Mouse (Mus musculus): ENCODE results near the gene Tex26. TPM values are rescaled to one million over a fixed set of nuclear protein-coding genes. Genes with fewer than 3 reads are reported as not detected.

Gene Tex26
- 0.59 TPM in 1 of 2 replicates, not detected in the other for polyA plus RNA-seq (2015; fragmentation: Nextera tagmentation; extraction: Ambion mirVana)

DNA sequence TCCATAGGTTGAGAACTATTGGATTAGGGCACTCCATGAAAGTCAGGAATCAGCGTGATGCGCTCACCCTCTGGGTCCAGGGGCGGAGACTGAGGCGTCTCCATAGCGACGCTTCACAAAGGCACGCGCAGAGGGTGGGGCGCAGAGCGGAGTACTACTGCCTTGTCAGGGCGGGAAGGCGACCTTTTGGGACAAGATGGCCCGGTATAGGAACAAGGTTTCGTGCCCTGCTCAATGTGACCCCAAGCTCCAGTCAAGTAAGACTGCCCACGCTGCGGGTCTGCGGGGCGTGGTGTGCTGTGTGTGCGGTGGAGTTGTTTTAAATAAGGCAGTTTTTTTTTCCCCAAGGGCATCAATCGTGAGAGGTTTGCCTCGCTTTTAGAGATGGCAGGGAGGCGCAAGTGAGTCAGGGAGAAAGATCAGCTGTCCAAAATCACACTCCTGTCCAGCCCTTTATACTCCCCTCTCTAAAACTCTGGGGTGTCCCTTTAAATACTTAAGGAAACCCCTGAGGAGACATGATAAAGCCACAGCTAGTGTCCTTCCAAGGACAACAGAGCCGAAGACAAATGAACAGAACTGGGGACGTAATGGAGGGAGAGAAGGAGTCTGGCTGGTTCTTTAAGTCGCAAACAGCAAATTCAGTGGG lies at the start of gene Tex26:
TSS of gene Tex26 (plus strand) at position 130 of the 649 bp plus-strand sequence.
- H3K4me3 ChIP-seq (ENCODE audit: low read length) = peak within 1 kb of the TSS; percentile 54
- under 1% methylated on average over 25 of the region's 25 CpGs for WGBS
- no peaks in the 10 kb centered on the region for H3K9me3 ChIP-seq (ENCODE audit: low read length)
- H3K9ac ChIP-seq (replicated peaks; ENCODE audit: low read length) = peak within 1 kb of the TSS; percentile 58
- peak within 1 kb of the TSS; percentile 90 for H3K4me2 ChIP-seq (replicated peaks; ENCODE audit: low read depth, low read length)
- peaks cover 14% of the 10 kb centered on the region for H3K4me1 ChIP-seq (ENCODE audit: insufficient read depth, low read length)
- no peaks in the 10 kb centered on the region for H3K36me3 ChIP-seq (ENCODE audit: insufficient read depth, low read length)
- H3K27me3 ChIP-seq (ENCODE audit: insufficient read depth, low read length) = 0 out of 2 replicates have a peak, but pooled peaks cover 2% of the 10 kb centered on the region
- ATAC-seq (ENCODE audit: low FRiP score, low TSS enrichment) = peak; percentile 87
- H3K27ac ChIP-seq (ENCODE audit: low read length) = peak within 1 kb of the TSS; percentile 55

GRCm38 (mm10) chr5:149391574-149392375 lies 47.7 kb upstream of the Tex26 start:
- Histone ChIP-seq H3K4me2 (replicated peaks; ENCODE audit: low read depth, low read length) (no peak overlapping the region), H3K27me3 (ENCODE audit: insufficient read depth, low read length) (no peaks in the 10 kb centered on the region), H3K9me3 (ENCODE audit: low read length) (no peaks in the 10 kb centered on the region), H3K4me3 (ENCODE audit: low read length) (no peak overlapping the region), H3K9ac (replicated peaks; ENCODE audit: low read length) (no peak overlapping the region), H3K4me1 (ENCODE audit: insufficient read depth, low read length) (peaks cover 19% of the 10 kb centered on the region), H3K27ac (ENCODE audit: low read length) (peak overlapping the region; percentile 38; the same call in 1 of the 2 replicates), H3K36me3 (ENCODE audit: insufficient read depth, low read length) (no peaks in the 10 kb centered on the region)
- WGBS = 29% methylated on average over 18 of the region's 18 CpGs
- no peak; the same call in 1 of the 2 replicates for ATAC-seq (ENCODE audit: low FRiP score, low TSS enrichment)

DNA sequence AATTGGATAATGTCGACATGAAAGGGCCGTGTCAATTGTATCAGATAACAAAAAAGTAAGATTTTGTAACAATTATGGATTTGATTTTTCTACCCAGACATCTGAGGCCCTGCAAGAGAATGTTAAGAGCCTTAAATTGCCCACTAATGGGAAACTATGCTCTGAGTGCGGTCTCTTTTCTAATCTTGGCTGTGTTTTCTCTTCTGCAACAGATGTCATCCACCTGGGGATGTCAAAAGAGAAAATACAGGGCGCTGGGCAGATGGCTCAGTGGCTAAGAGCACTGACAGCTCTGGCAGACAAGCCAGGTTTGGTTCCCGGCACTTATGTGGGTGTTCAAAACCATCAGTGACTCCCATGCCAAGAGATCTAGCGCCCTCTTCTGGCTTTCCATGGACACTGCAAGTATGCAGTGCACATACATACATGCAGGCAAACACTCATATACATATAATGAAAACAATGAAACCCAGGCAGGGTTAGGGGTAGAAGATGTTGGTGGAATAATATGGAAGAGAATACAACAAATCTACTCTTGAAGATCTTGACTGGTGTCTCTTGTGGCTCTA lies 47.0 kb upstream of the Tex26 start:
- no peaks in the 10 kb centered on the region for H3K9me3 ChIP-seq (ENCODE audit: low read length)
- no peaks in the 10 kb centered on the region for H3K36me3 ChIP-seq (ENCODE audit: insufficient read depth, low read length)
- peaks cover 19% of the 10 kb centered on the region for H3K4me1 ChIP-seq (ENCODE audit: insufficient read depth, low read length)
- H3K4me3 ChIP-seq (ENCODE audit: low read length) = no peak overlapping the region
- H3K27me3 ChIP-seq (ENCODE audit: insufficient read depth, low read length) = no peaks in the 10 kb centered on the region
- 70% methylated on average over 6 of the region's 6 CpGs for WGBS
- H3K27ac ChIP-seq (ENCODE audit: low read length) = no peak overlapping the region
- H3K9ac ChIP-seq (replicated peaks; ENCODE audit: low read length) = no peak overlapping the region
- no peak for ATAC-seq (ENCODE audit: low FRiP score, low TSS enrichment)
- no peak overlapping the region for H3K4me2 ChIP-seq (replicated peaks; ENCODE audit: low read depth, low read length)

DNA sequence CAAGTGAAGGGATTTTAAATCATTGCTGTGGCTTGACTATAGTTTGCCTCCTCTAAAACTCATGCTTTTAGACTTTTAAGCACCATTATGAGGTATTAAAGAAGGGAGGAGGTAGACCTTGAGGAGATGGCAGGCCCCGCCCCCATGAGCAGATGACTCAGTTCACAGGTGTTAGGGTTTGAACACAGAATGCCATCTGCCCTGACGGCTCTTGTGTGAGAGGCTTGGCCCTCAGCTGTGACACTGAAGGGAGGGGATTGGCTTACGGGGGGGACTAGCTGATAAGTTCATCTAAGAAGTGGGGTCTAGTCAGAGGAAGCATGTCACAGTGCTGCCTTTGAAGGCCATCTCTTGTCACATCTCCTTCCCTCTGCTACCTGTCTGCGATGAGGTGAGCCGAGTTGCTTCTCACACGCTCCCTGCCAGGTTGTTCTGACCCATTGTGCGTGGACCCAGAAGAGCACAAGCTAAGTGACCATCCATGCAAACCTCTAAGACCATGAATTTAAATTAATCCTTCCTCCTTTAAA lies 37.9 kb upstream of the Tex26 start:
- no peak for ATAC-seq (ENCODE audit: low FRiP score, low TSS enrichment)
- 90% methylated on average over 7 of the region's 7 CpGs for WGBS
- H3K27ac ChIP-seq (ENCODE audit: low read length) = no peak overlapping the region

DNA sequence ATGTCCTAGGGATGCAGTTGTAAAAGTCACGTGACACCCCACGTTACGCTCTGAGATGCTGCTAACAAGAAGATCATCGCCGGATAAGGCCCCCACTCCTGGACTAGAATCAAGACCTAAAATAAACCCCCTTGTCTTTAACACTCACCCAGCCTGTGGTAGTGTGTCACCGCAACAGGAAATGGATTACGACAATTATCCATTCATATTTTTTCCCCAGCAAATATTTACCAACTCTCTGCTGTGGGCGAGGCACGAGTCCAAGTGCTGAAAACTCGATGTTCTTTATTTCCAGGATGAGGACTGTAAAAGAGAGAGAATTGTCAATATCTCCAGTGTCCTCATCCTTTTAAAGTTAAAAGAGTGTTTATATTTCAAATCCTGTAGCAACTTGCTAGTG lies 37.4 kb upstream of the Tex26 start:
- no peaks in the 10 kb centered on the region for H3K36me3 ChIP-seq (ENCODE audit: insufficient read depth, low read length)
- no peak overlapping the region for H3K4me3 ChIP-seq (ENCODE audit: low read length)
- no peak for ATAC-seq (ENCODE audit: low FRiP score, low TSS enrichment)
- no peak overlapping the region for H3K9ac ChIP-seq (replicated peaks; ENCODE audit: low read length)
- 85% methylated on average over 10 of the region's 10 CpGs for WGBS
- H3K4me1 ChIP-seq (ENCODE audit: insufficient read depth, low read length) = no peaks in the 10 kb centered on the region
- H3K4me2 ChIP-seq (replicated peaks; ENCODE audit: low read depth, low read length) = no peak overlapping the region
- no peaks in the 10 kb centered on the region for H3K27me3 ChIP-seq (ENCODE audit: insufficient read depth, low read length)
- peaks cover 3% of the 10 kb centered on the region; the same call in 1 of the 2 replicates for H3K9me3 ChIP-seq (ENCODE audit: low read length)
- H3K27ac ChIP-seq (ENCODE audit: low read length) = no peak overlapping the region

More for the DNA sequence above, 37.9 kb upstream of the Tex26 start:
- H3K9ac ChIP-seq (replicated peaks; ENCODE audit: low read length) = no peak overlapping the region
- no peak overlapping the region for H3K4me2 ChIP-seq (replicated peaks; ENCODE audit: low read depth, low read length)
- no peak overlapping the region for H3K4me3 ChIP-seq (ENCODE audit: low read length)
- no peaks in the 10 kb centered on the region for H3K36me3 ChIP-seq (ENCODE audit: insufficient read depth, low read length)
- H3K9me3 ChIP-seq (ENCODE audit: low read length) = peaks cover 3% of the 10 kb centered on the region; the same call in 1 of the 2 replicates
- H3K4me1 ChIP-seq (ENCODE audit: insufficient read depth, low read length) = no peaks in the 10 kb centered on the region
- H3K27me3 ChIP-seq (ENCODE audit: insufficient read depth, low read length) = no peaks in the 10 kb centered on the region

GRCm38 (mm10) chr5:149403386-149403785 lies 36.1 kb upstream of the Tex26 start:
- 55% methylated on average over 5 of the region's 5 CpGs for WGBS
- Histone ChIP-seq H3K27me3 (ENCODE audit: insufficient read depth, low read length) (no peaks in the 10 kb centered on the region), H3K4me3 (ENCODE audit: low read length) (no peak overlapping the region), H3K4me1 (ENCODE audit: insufficient read depth, low read length) (no peaks in the 10 kb centered on the region), H3K9ac (replicated peaks; ENCODE audit: low read length) (no peak overlapping the region), H3K36me3 (ENCODE audit: insufficient read depth, low read length) (no peaks in the 10 kb centered on the region), H3K4me2 (replicated peaks; ENCODE audit: low read depth, low read length) (no peak overlapping the region), H3K27ac (ENCODE audit: low read length) (no peak overlapping the region), H3K9me3 (ENCODE audit: low read length) (peaks cover 9% of the 10 kb centered on the region; the same call in 1 of the 2 replicates)
- no peak for ATAC-seq (ENCODE audit: low FRiP score, low TSS enrichment)

- Histone ChIP-seq H3K9me3 (ENCODE audit: low read length) (peaks cover 9% of the 10 kb centered on the region; the same call in 1 of the 2 replicates), H3K4me3 (ENCODE audit: low read length) (no peak overlapping the region), H3K36me3 (ENCODE audit: insufficient read depth, low read length) (no peaks in the 10 kb centered on the region), H3K4me2 (replicated peaks; ENCODE audit: low read depth, low read length) (no peak overlapping the region), H3K9ac (replicated peaks; ENCODE audit: low read length) (no peak overlapping the region), H3K27me3 (ENCODE audit: insufficient read depth, low read length) (no peaks in the 10 kb centered on the region), H3K4me1 (ENCODE audit: insufficient read depth, low read length) (no peaks in the 10 kb centered on the region), H3K27ac (ENCODE audit: low read length) (no peak overlapping the region)
- WGBS = 81% methylated on average over 5 of the region's 5 CpGs
- ATAC-seq (ENCODE audit: low FRiP score, low TSS enrichment) = no peak
Measured at GRCm38 (mm10) chr5:149404710-149405109, 34.8 kb upstream of the Tex26 start.

DNA sequence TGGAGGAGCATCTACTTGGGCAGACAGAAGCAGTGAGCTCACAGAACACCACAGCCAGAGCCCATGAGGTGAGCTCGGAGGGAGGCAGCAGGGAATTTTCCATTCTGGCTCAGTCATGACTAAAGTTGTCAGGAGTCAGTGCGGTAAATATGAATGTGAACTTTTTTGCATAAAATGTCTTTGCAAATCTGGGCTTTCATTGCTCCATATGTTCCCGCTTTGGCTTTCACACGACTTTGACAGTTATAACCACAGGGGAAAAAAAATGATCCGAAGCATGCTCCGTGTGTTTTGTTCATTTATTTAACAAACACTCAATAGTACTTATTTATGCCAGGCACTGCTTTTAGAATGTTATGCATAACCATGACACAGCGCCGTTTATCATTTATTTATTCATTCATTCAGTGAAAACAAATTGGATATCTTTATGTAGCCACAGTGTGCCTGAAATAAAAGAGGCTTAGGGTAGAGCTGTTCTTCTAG lies 32.6 kb upstream of the Tex26 start:
- ATAC-seq (ENCODE audit: low FRiP score, low TSS enrichment) = no peak
- no peak overlapping the region for H3K27ac ChIP-seq (ENCODE audit: low read length)
- 90% methylated on average over 8 of the region's 8 CpGs for WGBS
- H3K4me3 ChIP-seq (ENCODE audit: low read length) = no peak overlapping the region
- H3K4me2 ChIP-seq (replicated peaks; ENCODE audit: low read depth, low read length) = no peak overlapping the region
- peaks cover 9% of the 10 kb centered on the region; the same call in 1 of the 2 replicates for H3K9me3 ChIP-seq (ENCODE audit: low read length)
- H3K27me3 ChIP-seq (ENCODE audit: insufficient read depth, low read length) = no peaks in the 10 kb centered on the region
- H3K9ac ChIP-seq (replicated peaks; ENCODE audit: low read length) = no peak overlapping the region
- H3K4me1 ChIP-seq (ENCODE audit: insufficient read depth, low read length) = peaks cover 6% of the 10 kb centered on the region; the same call in 1 of the 2 replicates
- no peaks in the 10 kb centered on the region for H3K36me3 ChIP-seq (ENCODE audit: insufficient read depth, low read length)

DNA sequence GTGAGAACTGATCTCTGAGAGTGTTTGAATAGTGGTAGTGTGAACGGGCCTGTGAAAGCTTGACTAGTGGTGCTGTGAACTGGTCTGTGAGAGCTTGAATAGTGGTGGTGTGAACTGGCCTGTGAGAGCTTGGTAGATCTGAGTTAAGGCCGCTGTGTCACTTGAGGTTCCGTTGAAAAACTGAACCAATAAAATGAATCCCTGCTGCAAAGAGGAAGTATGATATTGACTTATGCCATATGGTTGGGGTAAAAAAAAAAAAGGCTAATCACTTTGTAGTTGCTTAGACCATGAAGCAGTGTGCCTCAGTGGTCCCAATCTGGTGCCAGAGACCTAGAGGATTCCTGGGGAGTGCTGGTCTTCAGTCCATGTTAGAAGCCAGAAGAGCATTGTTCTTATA lies 30.0 kb upstream of the Tex26 start:
- 93% methylated on average over 3 of the region's 3 CpGs for WGBS
- no peak for ATAC-seq (ENCODE audit: low FRiP score, low TSS enrichment)
- no peak overlapping the region for H3K27ac ChIP-seq (ENCODE audit: low read length)

More for the DNA sequence above, 30.0 kb upstream of the Tex26 start:
- Histone ChIP-seq H3K27me3 (ENCODE audit: insufficient read depth, low read length) (peaks cover 11% of the 10 kb centered on the region), H3K4me1 (ENCODE audit: insufficient read depth, low read length) (peaks cover 8% of the 10 kb centered on the region; the same call in 1 of the 2 replicates), H3K4me2 (replicated peaks; ENCODE audit: low read depth, low read length) (no peak overlapping the region), H3K9ac (replicated peaks; ENCODE audit: low read length) (no peak overlapping the region), H3K4me3 (ENCODE audit: low read length) (no peak overlapping the region), H3K9me3 (ENCODE audit: low read length) (peaks cover 5% of the 10 kb centered on the region; the same call in 1 of the 2 replicates), H3K36me3 (ENCODE audit: insufficient read depth, low read length) (no peaks in the 10 kb centered on the region)

Data from kidney, embryonic 16.5 days (tissue).